Mouse (Mus musculus) spleen, adult 2 months (tissue): Measurements from ENCODE around the gene Atp7b.

Experiments used
- CTCF ChIP-seq: fragments of 200-500 bp; IDR thresholded peaks from 2 replicates; pipeline ENCODE4 v1.5.1; 2011; ENCODE audit warnings: mild to moderate bottlenecking, inconsistent platforms; ENCODE audit not compliant: insufficient read depth, insufficient read length, insufficient replicate concordance; ENCODE audit errors: extremely low read depth
- POLR2A ChIP-seq: fragments of 200-500 bp; IDR thresholded peaks from 2 replicates; pipeline ENCODE4 v1.6.1; 2011; ENCODE audit warnings: low read depth, low read length, inconsistent platforms

DNA sequence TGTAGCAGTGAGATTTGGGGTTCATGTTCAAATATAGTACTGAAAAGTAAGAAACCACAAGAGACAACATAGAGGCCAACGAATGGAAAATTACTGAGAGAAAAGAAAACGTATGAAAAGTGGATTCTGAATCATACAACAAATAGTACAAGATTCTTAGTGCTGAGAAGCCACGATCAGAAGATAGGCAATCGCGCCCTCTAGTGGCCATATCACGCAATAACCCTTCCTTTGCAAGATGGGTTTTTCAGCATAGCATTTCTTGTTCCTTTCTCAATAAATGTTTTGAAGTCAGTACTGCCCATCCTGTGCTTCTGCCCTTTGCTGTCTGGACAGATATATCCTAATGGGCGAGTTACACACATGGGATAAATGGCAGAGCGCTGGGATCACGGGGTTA, 104.8 kb downstream of the Atp7b start:
- no peak for TF ChIP-seq CTCF
- no peak for TF ChIP-seq POLR2A
